Mouse (Mus musculus) midbrain, postnatal 0 days (tissue): ENCODE data around the gene Nfam1. TPM values are rescaled to one million over a fixed set of nuclear protein-coding genes. Genes with fewer than 3 reads are reported as not detected.
A peak's percentile ranks its signal among the peaks of the same experiment; 100 is the strongest.

ENCODE experiments used
- ATAC-seq: fragments of 200-750 bp; cut with Nextera tagmentation; 2 replicates; pipeline ENCODE4 v1.8.0; 2017; ENCODE audit warnings: moderate number of reproducible peaks, mild to moderate bottlenecking, moderate TSS enrichment, moderate library complexity; ENCODE audit not compliant: low FRiP score
- DNase-seq: peaks from one replicate; pipeline ENCODE4 v3.0.0-alpha.2; 2015; ENCODE audit warnings: low spot score
- H3K27ac ChIP-seq: fragments of 300-500 bp; sonication (generic); 2 replicates; pipeline ENCODE4 v1.5.1; 2014; ENCODE audit warnings: low read depth, mild to moderate bottlenecking, low read length, mixed read lengths
- H3K27me3 ChIP-seq: fragments of 300-500 bp; sonication (generic); 2 replicates; pipeline ENCODE4 v1.6.1; 2014; ENCODE audit warnings: low read length, control low read depth, mixed read lengths; ENCODE audit not compliant: insufficient read depth
- H3K36me3 ChIP-seq: fragments of 300-500 bp; sonication (generic); 2 replicates; pipeline ENCODE4 v1.6.1; 2014; ENCODE audit warnings: low read length, control low read depth, mixed read lengths; ENCODE audit not compliant: insufficient read depth
- H3K4me1 ChIP-seq: fragments of 300-500 bp; sonication (generic); 2 replicates; pipeline ENCODE4 v1.6.1; 2014; ENCODE audit warnings: mild to moderate bottlenecking, control low read depth, antibody characterized with exemption, low read length, mixed read lengths; ENCODE audit not compliant: insufficient read depth
- H3K4me2 ChIP-seq: fragments of 300-500 bp; sonication (generic); 2 replicates; pipeline ENCODE4 v1.6.1; 2014; ENCODE audit warnings: low read depth, mild to moderate bottlenecking, low read length, mixed read lengths; ENCODE audit not compliant: poor library complexity, severe bottlenecking
- H3K4me3 ChIP-seq: fragments of 300-500 bp; sonication (generic); 2 replicates; pipeline ENCODE4 v1.5.1; 2014; ENCODE audit warnings: low read depth, mild to moderate bottlenecking, low read length, moderate library complexity
- H3K9ac ChIP-seq: fragments of 300-500 bp; sonication (generic); replicated peaks from 2 replicates; pipeline ENCODE4 v1.6.1; 2014; ENCODE audit warnings: mild to moderate bottlenecking, low read length, moderate library complexity, mixed read lengths; ENCODE audit not compliant: poor library complexity, severe bottlenecking
- H3K9me3 ChIP-seq: fragments of 300-500 bp; sonication (generic); 2 replicates; pipeline ENCODE4 v1.6.1; 2016; ENCODE audit warnings: low read length, control low read depth
- CTCF ChIP-seq: IDR thresholded peaks from 2 replicates; pipeline ENCODE4 v1.5.1; 2016; ENCODE audit warnings: antibody characterized with exemption, mild to moderate bottlenecking
- WGBS: fragments of 180-500 bp; shearing (Covaris S2); extraction: QIAGEN DNeasy Blood & Tissue Kit; methylation state at CpG from one replicate; pipeline ENCODE4 v1.1.7; 2014; 5-methylcytosine and 5-hydroxymethylcytosine counted together
- polyA plus RNA-seq: library from polyadenylated mRNA; unstranded; fragments of >200 nt; fragmentation: Nextera tagmentation; extraction: Ambion mirVana; gene quantifications from 2 replicates; pipeline ENCODE4 v1.2.1, GENCODE M21; 2015
- total RNA-seq: library from RNA; depleted of rRNA; stranded (reverse); fragments of >200 nt; gene quantifications from 2 replicates; pipeline ENCODE4 v1.2.3, GENCODE M21; 2014

Gene Nfam1
- total and polyA plus RNA-seq, 2 experiments from 2014 or later, result 1.9 to 4.1 TPM

- H3K4me3 ChIP-seq, result peak overlapping the region; percentile 44
- 0 out of 2 replicates have a peak, but pooled peaks have one; percentile 35 for ATAC-seq
- WGBS, result 1% methylated on average over 38 of the region's 38 CpGs
- no peak overlapping the region for H3K27ac ChIP-seq
- H3K36me3 ChIP-seq, result no peaks in the 10 kb centered on the region
- no peaks in the 10 kb centered on the region for H3K9me3 ChIP-seq
- peaks cover 25% of the 10 kb centered on the region; the same call in 1 of the 2 replicates for H3K4me1 ChIP-seq
- H3K9ac ChIP-seq, result peak overlapping the region; percentile 37; the same call in 1 of the 2 replicates
- H3K4me2 ChIP-seq, result peak overlapping the region; percentile 71
- TF ChIP-seq CTCF, result no peak
- no peak for DNase-seq
- H3K27me3 ChIP-seq, result no peaks in the 10 kb centered on the region
Observed at GRCm38 (mm10) chr15:82987014-82987731, 45.9 kb downstream of the Nfam1 start.

GRCm38 (mm10) chr15:82984574-82984973, 48.5 kb downstream of the Nfam1 start:
- H3K9me3 ChIP-seq, result no peaks in the 10 kb centered on the region
- peak overlapping the region; percentile 47; the same call in 1 of the 2 replicates for H3K27ac ChIP-seq
- no peak overlapping the region for H3K9ac ChIP-seq
- H3K36me3 ChIP-seq, result no peaks in the 10 kb centered on the region
- H3K27me3 ChIP-seq, result no peaks in the 10 kb centered on the region; the same call in 1 of the 2 replicates
- H3K4me3 ChIP-seq, result peak overlapping the region; percentile 2; the same call in 1 of the 2 replicates
- DNase-seq (no peak), ATAC-seq (no peak)
- 30% methylated on average over 7 of the region's 7 CpGs for WGBS
- no peak for TF ChIP-seq CTCF
- peak overlapping the region; percentile 52 for H3K4me2 ChIP-seq
- H3K4me1 ChIP-seq, result peaks cover 34% of the 10 kb centered on the region; the same call in 1 of the 2 replicates

GRCm38 (mm10) chr15:82984097-82984496, 49.0 kb downstream of the Nfam1 start:
- ATAC-seq, result no peak
- TF ChIP-seq CTCF, result no peak
- no peaks in the 10 kb centered on the region for H3K9me3 ChIP-seq
- no peak for DNase-seq
- H3K27me3 ChIP-seq, result no peaks in the 10 kb centered on the region; the same call in 1 of the 2 replicates
- H3K4me2 ChIP-seq, result peak overlapping the region; percentile 52
- WGBS, result 9% methylated on average over 4 of the region's 4 CpGs
- H3K4me3 ChIP-seq, result peak overlapping the region; percentile 2; the same call in 1 of the 2 replicates
- peaks cover 32% of the 10 kb centered on the region; the same call in 1 of the 2 replicates for H3K4me1 ChIP-seq
- no peak overlapping the region for H3K9ac ChIP-seq
- no peaks in the 10 kb centered on the region for H3K36me3 ChIP-seq
- peak overlapping the region; percentile 81 for H3K27ac ChIP-seq

- H3K36me3 ChIP-seq, result no peaks in the 10 kb centered on the region
- no peaks in the 10 kb centered on the region for H3K9me3 ChIP-seq
- H3K4me2 ChIP-seq, result peak overlapping the region; percentile 52
- TF ChIP-seq CTCF, result no peak
- H3K4me3 ChIP-seq, result peak overlapping the region; percentile 20
- peak overlapping the region; percentile 51 for H3K9ac ChIP-seq
- peak overlapping the region; percentile 81 for H3K27ac ChIP-seq
- no peaks in the 10 kb centered on the region; the same call in 1 of the 2 replicates for H3K27me3 ChIP-seq
- DNase-seq (peak; percentile 84), ATAC-seq (peak; percentile 47; the same call in 1 of the 2 replicates)
- H3K4me1 ChIP-seq, result peaks cover 29% of the 10 kb centered on the region; the same call in 1 of the 2 replicates
- 5% methylated on average over 9 of the region's 9 CpGs for WGBS
Observed at GRCm38 (mm10) chr15:82983416-82984026, 49.6 kb downstream of the Nfam1 start.

- Histone ChIP-seq H3K27ac (peak overlapping the region; percentile 81), H3K27me3 (no peaks in the 10 kb centered on the region; the same call in 1 of the 2 replicates), H3K4me2 (peak overlapping the region; percentile 52), H3K9me3 (no peaks in the 10 kb centered on the region), H3K4me3 (peak overlapping the region; percentile 20), H3K4me1 (peaks cover 29% of the 10 kb centered on the region; the same call in 1 of the 2 replicates), H3K36me3 (no peaks in the 10 kb centered on the region), H3K9ac (peak overlapping the region; percentile 56)
- ATAC-seq, result no peak
- WGBS, result 2% methylated on average over 15 of the region's 18 CpGs
- TF ChIP-seq CTCF, result no peak
- peak; percentile 67 for DNase-seq
Observed at GRCm38 (mm10) chr15:82982724-82983415, 50.2 kb downstream of the Nfam1 start.
